Mouse (Mus musculus) forebrain, embryonic 10.5 days (tissue): Measurements from ENCODE around the gene Asb15. TPM values are rescaled to one million over a fixed set of nuclear protein-coding genes. Genes with fewer than 3 reads are reported as not detected.

Experiments used
- DNase-seq: peaks from one replicate; pipeline ENCODE4 v3.0.0-alpha.2; 2017; ENCODE audit warnings: low spot score; ENCODE audit errors: extremely low spot score
- H3K27ac ChIP-seq: fragments of 300-500 bp; sonication (generic); 2 replicates; pipeline ENCODE4 v1.5.1; 2016; ENCODE audit warnings: mild to moderate bottlenecking
- H3K27me3 ChIP-seq: fragments of 300-500 bp; sonication (generic); 2 replicates; pipeline ENCODE4 v1.6.1; 2016; ENCODE audit warnings: mild to moderate bottlenecking; ENCODE audit not compliant: poor library complexity, severe bottlenecking
- H3K36me3 ChIP-seq: fragments of 300-500 bp; sonication (generic); replicated peaks from 2 replicates; pipeline ENCODE4 v1.6.1; 2016; ENCODE audit warnings: mild to moderate bottlenecking, moderate library complexity
- H3K4me1 ChIP-seq: fragments of 300-500 bp; sonication (generic); 2 replicates; pipeline ENCODE4 v1.6.1; 2016
- H3K4me3 ChIP-seq: fragments of 300-500 bp; sonication (generic); 2 replicates; pipeline ENCODE4 v1.5.1; 2016; ENCODE audit warnings: mild to moderate bottlenecking, moderate library complexity
- H3K9me3 ChIP-seq: fragments of 300-500 bp; sonication (generic); 2 replicates; pipeline ENCODE4 v1.6.1; 2016; ENCODE audit warnings: mild to moderate bottlenecking, moderate library complexity
- WGBS: fragments of 180-500 bp; shearing (Covaris S2); methylation state at CpG from one replicate; pipeline ENCODE4 v1.1.7; 2016; 5-methylcytosine and 5-hydroxymethylcytosine counted together
- polyA plus RNA-seq: library from polyadenylated mRNA; unstranded; fragments of >200 nt; fragmentation: Nextera tagmentation; extraction: Ambion mirVana; gene quantifications from 2 replicates; pipeline ENCODE4 v1.2.1, GENCODE M21; 2016

Gene Asb15
- polyA plus RNA-seq, 1 experiment from 2014 or later, result not detected

GRCm38 (mm10) chr6:24601668-24602067 lies 73.7 kb downstream of the Asb15 start:
- DNase-seq, result no peak
- Histone ChIP-seq H3K27me3 (no peaks in the 10 kb centered on the region), H3K36me3 (no peaks in the 10 kb centered on the region), H3K4me1 (no peaks in the 10 kb centered on the region), H3K27ac (no peak overlapping the region), H3K4me3 (no peak overlapping the region), H3K9me3 (no peaks in the 10 kb centered on the region)
- 62% methylated on average over 1 of the region's 1 CpGs for WGBS

GRCm38 (mm10) chr6:24602351-24602750 lies 74.4 kb downstream of the Asb15 start:
- Histone ChIP-seq H3K27me3 (no peaks in the 10 kb centered on the region), H3K36me3 (no peaks in the 10 kb centered on the region), H3K27ac (no peak overlapping the region), H3K9me3 (no peaks in the 10 kb centered on the region), H3K4me3 (no peak overlapping the region), H3K4me1 (no peaks in the 10 kb centered on the region)
- DNase-seq, result no peak
- WGBS, result 82% methylated on average over 3 of the region's 3 CpGs

GRCm38 (mm10) chr6:24602993-24603392 lies 75.0 kb downstream of the Asb15 start:
- Histone ChIP-seq H3K27me3 (no peaks in the 10 kb centered on the region), H3K27ac (no peak overlapping the region), H3K36me3 (no peaks in the 10 kb centered on the region), H3K4me3 (no peak overlapping the region), H3K9me3 (no peaks in the 10 kb centered on the region), H3K4me1 (no peaks in the 10 kb centered on the region)
- 90% methylated on average over 5 of the region's 5 CpGs for WGBS
- DNase-seq, result no peak

DNA sequence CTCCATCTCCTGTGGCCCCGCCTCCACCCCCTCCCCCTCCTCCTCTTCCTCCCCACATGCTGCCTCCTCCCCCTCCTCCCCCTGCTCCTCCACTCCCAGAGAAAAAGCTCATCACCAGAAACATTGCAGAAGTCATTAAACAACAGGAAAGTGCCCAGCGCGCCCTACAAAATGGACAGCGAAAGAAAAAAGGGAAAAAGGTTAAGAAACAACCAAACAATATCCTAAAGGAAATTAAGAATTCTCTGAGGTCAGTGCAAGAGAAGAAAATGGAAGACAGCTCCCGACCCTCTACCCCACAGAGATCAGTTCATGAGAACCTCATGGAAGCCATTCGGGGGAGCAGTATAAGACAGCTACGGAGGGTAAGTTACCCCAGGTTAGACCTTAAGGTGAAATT lies 76.3 kb downstream of the Asb15 start:
- Histone ChIP-seq H3K4me1 (no peaks in the 10 kb centered on the region), H3K27ac (no peak overlapping the region), H3K9me3 (no peaks in the 10 kb centered on the region), H3K27me3 (no peaks in the 10 kb centered on the region), H3K4me3 (no peak overlapping the region), H3K36me3 (no peaks in the 10 kb centered on the region)
- DNase-seq, result no peak
- 89% methylated on average over 7 of the region's 7 CpGs for WGBS

DNA sequence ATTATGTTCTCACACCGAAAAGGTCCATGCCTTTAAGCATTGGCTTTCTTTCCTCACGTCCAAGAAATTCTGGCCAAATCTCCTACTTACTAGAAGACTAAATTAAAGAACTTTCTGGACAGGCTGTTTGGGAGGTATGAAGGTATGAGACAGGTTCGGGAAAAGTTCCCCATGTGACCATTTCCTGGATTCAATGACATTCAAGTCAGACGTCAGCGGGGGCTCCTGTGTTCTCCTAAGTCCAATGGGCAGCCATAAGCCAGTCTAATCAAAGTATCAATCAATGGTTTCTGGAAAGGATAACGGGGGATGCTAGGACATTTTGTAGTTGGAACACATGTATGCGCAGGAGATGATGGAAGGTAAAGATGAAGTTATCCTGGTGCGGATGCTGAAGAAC lies 77.7 kb downstream of the Asb15 start:
- Histone ChIP-seq H3K4me1 (no peaks in the 10 kb centered on the region), H3K27ac (no peak overlapping the region), H3K36me3 (no peaks in the 10 kb centered on the region), H3K4me3 (no peak overlapping the region), H3K27me3 (no peaks in the 10 kb centered on the region), H3K9me3 (no peaks in the 10 kb centered on the region)
- DNase-seq, result no peak
- 90% methylated on average over 8 of the region's 8 CpGs for WGBS

GRCm38 (mm10) chr6:24606512-24606911 lies 78.6 kb downstream of the Asb15 start:
- Histone ChIP-seq H3K4me1 (no peaks in the 10 kb centered on the region), H3K27me3 (no peaks in the 10 kb centered on the region), H3K9me3 (no peaks in the 10 kb centered on the region), H3K36me3 (no peaks in the 10 kb centered on the region), H3K27ac (no peak overlapping the region), H3K4me3 (no peak overlapping the region)
- 84% methylated on average over 10 of the region's 10 CpGs for WGBS
- DNase-seq, result no peak

DNA sequence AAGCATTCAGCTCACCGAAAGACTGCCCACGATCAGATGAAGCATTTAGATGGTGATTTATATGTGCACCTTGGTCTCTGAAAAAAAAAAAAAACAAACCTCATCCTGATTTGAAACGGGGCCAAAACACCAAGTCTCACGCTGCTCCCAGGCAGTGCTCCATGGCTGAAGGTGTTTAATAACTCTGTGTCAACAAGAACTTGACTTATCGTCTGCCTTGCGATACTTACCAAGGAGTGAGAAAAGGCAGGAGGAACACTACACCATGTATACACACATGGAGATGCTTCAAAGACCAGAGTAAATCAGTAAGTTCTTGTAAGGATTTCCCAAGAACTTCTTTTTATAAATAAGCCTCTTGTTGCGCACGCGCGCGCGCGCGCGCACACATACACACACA lies 79.6 kb downstream of the Asb15 start:
- Histone ChIP-seq H3K9me3 (no peaks in the 10 kb centered on the region), H3K4me3 (no peak overlapping the region), H3K27ac (no peak overlapping the region), H3K4me1 (no peaks in the 10 kb centered on the region), H3K36me3 (peaks cover 3% of the 10 kb centered on the region), H3K27me3 (no peaks in the 10 kb centered on the region)
- 97% methylated on average over 15 of the region's 15 CpGs for WGBS
- DNase-seq, result no peak

DNA sequence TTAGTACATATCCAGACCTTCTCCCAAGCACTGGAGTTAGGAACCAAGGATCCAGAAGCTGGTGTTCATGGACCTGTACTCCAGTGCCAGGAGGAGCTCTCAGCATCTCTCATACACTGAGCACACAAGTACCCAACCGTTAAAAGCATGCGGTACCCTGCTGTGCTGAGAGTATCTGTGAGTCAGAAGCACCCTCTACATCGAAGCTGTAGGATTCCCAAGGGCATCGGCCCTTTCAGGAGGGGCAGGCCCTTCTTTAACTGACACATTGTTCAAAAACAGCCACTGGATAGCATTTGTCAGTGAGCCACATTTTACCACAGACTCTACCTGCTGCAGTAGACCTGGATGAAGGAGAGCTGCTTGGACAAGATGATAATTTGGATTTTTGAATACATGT lies 80.2 kb downstream of the Asb15 start:
- no peak overlapping the region for H3K27ac ChIP-seq
- no peak for DNase-seq
- WGBS, result 88% methylated on average over 4 of the region's 4 CpGs
- no peak overlapping the region for H3K4me3 ChIP-seq
- H3K4me1 ChIP-seq, result no peaks in the 10 kb centered on the region
- no peaks in the 10 kb centered on the region for H3K9me3 ChIP-seq
- H3K36me3 ChIP-seq, result peaks cover 9% of the 10 kb centered on the region
- H3K27me3 ChIP-seq, result no peaks in the 10 kb centered on the region

DNA sequence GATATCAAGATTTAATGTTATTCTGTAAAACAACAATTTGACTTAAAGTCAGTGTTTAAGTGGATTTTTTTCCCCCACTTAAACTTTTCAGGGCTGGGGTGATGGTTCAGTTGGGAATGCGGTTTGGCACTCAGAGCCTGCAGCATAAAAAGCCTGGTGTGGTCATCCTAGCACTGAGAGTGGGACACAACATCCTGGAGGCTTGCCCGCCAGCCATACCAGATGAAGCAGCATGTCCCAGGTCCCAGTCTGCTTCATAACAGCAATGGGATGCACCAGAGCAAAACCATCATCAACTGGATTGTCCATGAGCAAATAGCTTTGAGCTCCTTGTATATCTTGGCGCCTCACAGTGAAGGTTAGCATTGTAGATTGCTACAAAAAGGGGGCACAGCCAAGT lies 80.7 kb downstream of the Asb15 start:
- Histone ChIP-seq H3K9me3 (no peaks in the 10 kb centered on the region), H3K27ac (no peak overlapping the region), H3K4me3 (no peak overlapping the region), H3K27me3 (no peaks in the 10 kb centered on the region), H3K4me1 (no peaks in the 10 kb centered on the region), H3K36me3 (peaks cover 14% of the 10 kb centered on the region)
- DNase-seq, result no peak
- 93% methylated on average over 3 of the region's 3 CpGs for WGBS

DNA sequence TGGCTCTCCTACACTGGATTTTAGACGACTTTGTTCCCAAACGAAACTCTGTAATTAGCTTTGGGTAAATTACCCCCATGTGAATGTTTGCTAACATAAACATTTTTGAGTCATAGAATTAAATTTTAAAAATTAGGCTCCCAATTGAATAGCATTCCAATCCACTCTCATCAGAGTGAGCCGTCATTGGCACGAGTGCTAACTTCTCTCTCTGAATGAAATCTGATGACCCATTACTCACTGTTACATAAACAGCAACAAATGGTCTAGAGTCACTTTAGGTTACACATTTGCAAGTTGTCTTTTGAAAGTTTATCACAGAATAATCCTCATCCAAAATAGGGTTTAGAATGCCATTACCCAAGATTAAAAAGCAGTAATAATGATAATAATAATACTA lies 81.6 kb downstream of the Asb15 start:
- Histone ChIP-seq H3K27ac (no peak overlapping the region), H3K4me1 (no peaks in the 10 kb centered on the region), H3K9me3 (no peaks in the 10 kb centered on the region), H3K4me3 (no peak overlapping the region), H3K27me3 (no peaks in the 10 kb centered on the region), H3K36me3 (peaks cover 20% of the 10 kb centered on the region)
- no peak for DNase-seq
- 87% methylated on average over 4 of the region's 4 CpGs for WGBS

DNA sequence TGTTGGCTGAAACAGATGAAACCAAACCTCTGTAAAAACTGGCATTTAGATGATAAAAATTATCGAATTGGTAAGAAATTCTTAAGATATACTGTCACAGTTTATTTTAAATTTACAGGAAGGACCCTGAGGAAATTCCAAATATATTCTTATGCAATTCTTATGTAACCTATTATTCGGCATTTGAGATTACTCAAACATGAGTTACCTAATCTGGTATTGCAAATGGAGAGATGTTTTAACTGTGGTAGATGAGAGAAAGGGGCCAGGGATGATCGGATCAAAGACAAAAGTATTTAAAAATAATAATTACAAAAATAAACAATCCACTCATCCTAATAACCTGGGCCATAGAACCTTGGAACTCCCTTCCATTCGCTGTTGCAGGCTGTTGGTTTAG lies 82.4 kb downstream of the Asb15 start:
- H3K27me3 ChIP-seq, result no peaks in the 10 kb centered on the region
- H3K9me3 ChIP-seq, result no peaks in the 10 kb centered on the region
- no peak overlapping the region for H3K27ac ChIP-seq
- DNase-seq, result no peak
- H3K36me3 ChIP-seq, result peaks cover 29% of the 10 kb centered on the region
- H3K4me3 ChIP-seq, result no peak overlapping the region
- 90% methylated on average over 4 of the region's 4 CpGs for WGBS
- H3K4me1 ChIP-seq, result no peaks in the 10 kb centered on the region

DNA sequence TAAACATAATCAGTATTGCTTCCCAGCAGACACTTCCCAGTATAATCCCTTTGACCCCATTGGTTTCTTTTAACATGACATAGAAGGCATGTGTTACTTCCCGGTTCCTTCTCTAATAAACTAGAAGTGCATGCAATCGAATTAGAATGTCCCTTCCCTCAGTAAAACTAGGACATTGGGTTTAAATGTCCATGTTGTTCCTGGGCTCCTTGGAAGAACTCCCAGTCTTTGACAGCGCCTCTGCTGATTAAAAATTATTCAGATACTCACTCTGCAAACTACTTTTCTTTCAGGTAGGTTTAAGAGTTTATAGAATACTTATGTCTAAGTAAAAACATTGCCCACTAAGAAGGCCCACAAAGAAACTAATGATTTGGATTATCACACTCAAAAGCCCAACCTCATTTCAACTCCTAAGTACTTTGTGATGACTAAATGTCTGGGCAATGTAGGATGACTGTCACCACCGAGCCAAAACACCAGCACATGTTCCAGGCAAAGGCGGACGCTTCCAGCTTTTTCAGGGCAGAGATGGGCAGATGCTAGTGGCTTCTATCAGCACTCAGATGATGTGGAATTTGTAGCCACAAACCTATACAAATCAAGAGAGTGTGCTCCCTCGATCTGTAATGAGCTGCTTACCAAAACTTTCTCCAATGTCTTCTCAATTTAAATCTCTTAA lies 84.3 kb downstream of the Asb15 start:
- H3K4me3 ChIP-seq, result no peak overlapping the region
- H3K27ac ChIP-seq, result no peak overlapping the region
- no peaks in the 10 kb centered on the region for H3K27me3 ChIP-seq
- WGBS, result 93% methylated on average over 7 of the region's 7 CpGs
- H3K4me1 ChIP-seq, result no peaks in the 10 kb centered on the region
- H3K9me3 ChIP-seq, result no peaks in the 10 kb centered on the region
- no peak for DNase-seq
- H3K36me3 ChIP-seq, result peaks cover 46% of the 10 kb centered on the region

- Histone ChIP-seq H3K4me1 (no peaks in the 10 kb centered on the region), H3K9me3 (no peaks in the 10 kb centered on the region), H3K27ac (no peak overlapping the region), H3K27me3 (no peaks in the 10 kb centered on the region), H3K4me3 (no peak overlapping the region), H3K36me3 (peaks cover 57% of the 10 kb centered on the region)
- no peak for DNase-seq
- 94% methylated on average over 6 of the region's 6 CpGs for WGBS
Measured at GRCm38 (mm10) chr6:24613346-24613745, 85.4 kb downstream of the Asb15 start.

DNA sequence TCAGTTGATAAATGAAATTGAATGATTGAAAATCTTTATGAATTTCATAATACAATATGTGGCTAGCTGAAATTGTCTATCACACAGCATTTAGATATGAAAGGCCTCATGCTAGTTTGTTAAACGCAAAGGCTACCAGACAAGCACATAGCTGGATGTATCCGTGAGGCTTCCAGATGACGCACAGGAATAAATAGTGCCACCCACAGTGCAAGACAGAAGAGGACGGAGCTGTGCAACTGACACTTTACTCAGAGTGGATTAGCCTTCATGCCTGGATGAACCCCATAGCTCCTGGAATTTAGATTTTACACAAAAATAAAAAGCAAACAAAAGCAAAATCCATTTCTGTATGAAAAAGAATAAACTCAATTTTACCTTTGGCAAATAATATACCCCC lies 86.0 kb downstream of the Asb15 start:
- Histone ChIP-seq H3K27ac (no peak overlapping the region), H3K9me3 (no peaks in the 10 kb centered on the region), H3K36me3 (peaks cover 63% of the 10 kb centered on the region), H3K4me1 (no peaks in the 10 kb centered on the region), H3K4me3 (no peak overlapping the region), H3K27me3 (no peaks in the 10 kb centered on the region)
- 51% methylated on average over 4 of the region's 4 CpGs for WGBS
- no peak for DNase-seq
